Mouse (Mus musculus) G1E-ER4 (cell line): Measurements from ENCODE around the gene Bach2. TPM values are rescaled to one million over a fixed set of nuclear protein-coding genes. Genes with fewer than 3 reads are reported as not detected.

ENCODE experiments used
- GATA1 ChIP-seq: IDR thresholded peaks from one replicate; pipeline ENCODE4 v1.8.0; 2012; ENCODE audit warnings: low read length, inconsistent platforms
- polyA plus RNA-seq: library from polyadenylated mRNA; stranded (reverse); fragments of >175 nt; gene quantifications from 2 replicates; pipeline ENCODE4 v1.2.3, GENCODE M21; 2012

Gene Bach2
- polyA plus RNA-seq, 1 experiment, result not detected

DNA sequence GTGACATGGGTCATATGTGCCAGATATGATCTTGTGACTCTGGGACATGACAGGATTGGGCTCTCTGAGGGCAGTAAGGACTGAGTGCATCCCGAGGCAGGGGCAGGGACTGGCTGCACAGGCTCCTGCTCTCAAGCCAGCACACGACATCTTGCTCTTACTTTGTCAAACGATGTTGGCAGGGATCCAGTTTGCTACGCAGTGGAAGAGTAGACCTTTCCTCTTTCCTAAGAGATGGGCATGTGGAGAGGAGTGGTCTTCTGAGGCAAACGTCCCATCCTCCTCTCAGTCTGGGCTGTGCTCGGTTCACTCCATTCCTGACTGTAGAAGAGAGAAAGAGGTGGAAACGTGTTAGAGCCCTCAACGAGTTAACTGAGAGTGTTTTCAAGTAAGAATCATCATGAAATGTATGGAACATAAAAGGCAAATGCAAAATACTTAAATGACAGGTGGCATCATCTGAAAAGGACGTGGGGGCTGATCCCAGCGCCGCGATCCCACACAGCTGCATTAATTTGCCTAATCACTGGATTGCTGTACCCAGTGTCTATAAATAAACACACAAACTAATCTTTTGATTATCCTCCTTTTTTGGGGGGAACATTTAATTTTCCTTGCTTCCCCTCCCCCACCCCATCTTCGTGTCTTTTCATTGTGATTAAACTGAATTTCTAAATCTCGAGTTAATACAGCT lies 150.7 kb downstream of the Bach2 start:
- TF ChIP-seq GATA1, result no peak

DNA sequence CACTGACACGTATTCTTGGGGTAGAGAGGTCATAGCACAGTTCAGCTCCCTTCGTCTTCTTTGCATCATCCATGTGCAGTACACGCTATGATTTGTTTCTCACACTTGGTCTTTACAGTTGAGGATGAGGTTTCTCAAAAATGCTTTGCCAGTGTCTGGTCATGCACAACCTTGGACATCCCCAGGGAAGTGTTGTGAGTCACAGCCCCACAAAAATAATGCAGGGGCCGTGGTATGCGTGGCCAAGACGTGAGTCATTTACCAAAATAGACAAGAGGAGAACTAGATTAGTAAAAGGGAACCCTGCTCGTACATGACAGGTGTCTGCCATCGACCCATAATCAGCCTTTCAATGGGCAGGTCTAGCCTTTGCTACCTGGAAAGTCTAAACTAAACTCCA lies 152.7 kb downstream of the Bach2 start:
- no peak for TF ChIP-seq GATA1

DNA sequence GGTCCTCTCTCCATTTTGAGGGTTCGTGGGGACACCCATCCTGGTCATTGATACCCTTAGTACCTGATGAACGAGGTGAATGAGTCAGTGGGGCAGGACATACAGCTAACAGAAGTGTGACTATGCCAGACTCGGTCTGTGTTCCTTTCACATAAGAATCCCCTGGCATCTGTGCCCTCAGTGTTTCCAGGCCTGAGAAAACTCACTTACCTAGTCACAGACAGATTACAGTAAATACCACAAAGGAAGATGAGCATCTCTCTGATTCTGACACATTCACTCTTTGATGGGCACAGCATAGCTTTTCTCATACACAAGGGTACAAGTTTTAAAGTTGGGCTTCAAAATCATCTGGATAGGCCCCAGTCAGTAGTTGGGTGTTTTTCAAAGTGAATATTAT lies 154.6 kb downstream of the Bach2 start:
- no peak for TF ChIP-seq GATA1

DNA sequence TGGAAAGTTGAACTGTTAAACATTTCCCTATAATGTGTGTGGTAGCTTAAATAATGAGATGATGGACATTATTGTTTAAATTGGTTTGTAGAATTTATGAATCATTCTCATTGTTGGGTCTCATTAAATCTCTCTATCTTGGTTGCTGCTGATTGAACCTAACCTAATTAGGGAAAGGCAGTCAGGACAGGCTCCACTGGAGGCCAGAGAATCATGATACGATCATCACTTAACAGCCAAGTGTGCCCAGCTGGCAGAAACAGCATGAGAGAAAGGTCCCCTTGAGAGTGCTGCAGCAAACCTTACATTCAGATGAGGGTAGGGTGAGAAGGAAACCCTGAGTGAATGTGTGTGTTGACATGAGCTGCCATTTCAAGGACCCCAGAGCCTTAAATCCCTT lies 155.3 kb downstream of the Bach2 start:
- TF ChIP-seq GATA1, result no peak

DNA sequence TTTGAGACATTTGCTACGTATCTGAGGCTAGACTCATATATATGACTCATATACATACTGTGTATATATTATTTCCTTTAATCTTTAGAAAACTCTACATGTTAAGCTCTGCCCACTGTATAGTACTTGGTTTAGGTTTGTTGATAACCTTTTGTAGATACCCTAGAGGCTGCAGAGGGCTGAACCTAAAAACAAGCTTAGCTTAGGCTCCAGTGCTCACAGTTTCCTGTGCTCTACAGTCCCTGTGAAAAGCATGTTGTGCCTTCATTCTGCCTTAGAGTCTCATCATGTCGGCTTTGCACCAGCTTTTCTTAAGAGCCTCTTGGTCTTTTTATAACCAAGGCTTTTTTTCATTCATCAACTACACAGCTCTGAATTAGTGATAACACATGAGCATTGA lies 156.2 kb downstream of the Bach2 start:
- TF ChIP-seq GATA1, result no peak

DNA sequence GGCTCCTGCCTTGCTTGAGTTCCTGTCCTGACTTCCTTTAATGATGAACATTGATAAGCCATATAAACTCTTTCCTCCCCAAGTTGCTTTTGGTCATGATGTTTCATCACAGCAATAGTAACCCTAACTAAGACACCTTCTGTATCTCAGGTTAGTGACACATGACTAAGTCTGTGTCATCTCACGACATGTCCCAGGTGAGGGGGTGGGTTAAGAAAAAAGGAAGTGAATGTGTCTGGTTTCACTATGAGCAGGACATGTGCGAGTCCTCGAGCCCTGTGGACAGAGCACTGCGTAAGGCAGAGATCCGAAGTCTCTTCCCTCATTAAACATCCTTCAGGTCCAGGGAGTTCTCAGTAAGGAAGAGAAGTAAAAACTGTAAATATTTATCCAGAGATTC lies 162.9 kb downstream of the Bach2 start:
- TF ChIP-seq GATA1, result no peak

DNA sequence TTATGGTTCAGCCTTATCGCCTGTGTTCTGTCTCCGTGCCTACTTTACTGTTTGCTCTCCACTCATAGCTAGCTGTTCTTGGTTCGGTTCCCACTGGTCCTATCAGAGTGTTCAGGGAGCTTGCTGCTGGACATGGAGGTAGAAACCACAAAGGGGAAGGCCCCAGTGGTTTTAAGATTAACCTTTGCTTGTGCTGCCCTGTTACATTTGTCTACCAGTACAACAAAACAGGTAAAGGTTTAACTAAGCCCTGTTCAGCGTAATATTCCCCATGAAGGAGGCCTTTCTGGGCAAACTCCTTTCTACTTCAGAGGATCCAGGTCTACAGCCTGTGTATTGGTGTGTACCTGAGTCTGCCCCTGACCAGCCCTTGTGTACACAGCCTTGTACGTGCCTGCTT lies 164.9 kb downstream of the Bach2 start:
- TF ChIP-seq GATA1, result no peak

DNA sequence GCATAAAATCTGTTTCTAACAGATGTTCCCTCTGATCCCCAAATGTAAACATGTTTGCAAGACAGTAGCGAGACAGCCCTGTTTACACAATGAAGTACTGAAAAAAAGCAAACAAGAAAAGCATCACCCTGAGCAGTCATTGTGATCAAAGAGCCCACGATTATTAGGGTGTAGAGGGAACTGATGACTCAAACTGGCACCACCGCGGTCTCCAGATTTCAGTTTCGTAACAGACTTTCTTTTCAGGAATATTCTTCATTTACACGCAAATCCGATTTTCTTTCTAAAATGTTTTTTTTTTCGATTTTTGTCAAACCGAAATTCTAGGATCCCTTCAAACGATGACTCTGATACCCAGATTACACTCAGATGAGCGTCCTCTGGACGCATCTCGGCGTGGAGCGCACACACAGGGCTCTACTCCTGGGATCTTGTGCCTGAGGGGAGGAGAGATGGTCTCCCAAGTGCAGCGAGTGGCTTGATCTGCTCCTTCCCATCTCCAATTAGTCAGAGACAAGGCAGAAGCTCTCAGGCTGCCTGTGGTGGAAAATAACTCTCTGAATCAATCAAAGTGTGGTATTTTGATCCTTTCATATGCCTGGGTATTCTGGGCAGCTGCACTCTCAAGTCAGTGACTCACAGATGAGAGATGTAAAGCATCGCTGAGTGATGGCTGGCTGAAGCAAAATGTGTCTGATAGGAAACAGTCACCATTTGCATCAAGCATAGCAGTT lies 166.7 kb downstream of the Bach2 start:
- no peak for TF ChIP-seq GATA1

DNA sequence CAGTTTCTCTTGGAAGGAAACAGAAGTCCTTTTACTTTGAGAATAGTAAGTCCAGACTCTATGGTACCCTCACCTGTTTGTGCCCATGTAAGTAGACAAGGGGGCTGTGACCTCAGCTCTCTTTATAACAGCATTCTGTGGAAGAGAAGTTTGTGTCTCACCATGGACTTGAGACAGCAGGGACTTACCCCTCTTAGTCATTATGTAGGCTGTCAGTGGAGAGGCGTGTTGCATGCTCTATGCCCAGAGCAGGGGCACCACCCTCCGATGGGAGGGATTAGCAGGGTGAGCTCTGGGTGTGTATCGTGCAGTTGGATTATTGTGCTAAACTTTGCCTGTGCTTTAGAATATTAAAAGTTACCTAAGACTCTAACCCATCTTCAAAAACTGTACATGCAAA lies 167.4 kb downstream of the Bach2 start:
- no peak for TF ChIP-seq GATA1

DNA sequence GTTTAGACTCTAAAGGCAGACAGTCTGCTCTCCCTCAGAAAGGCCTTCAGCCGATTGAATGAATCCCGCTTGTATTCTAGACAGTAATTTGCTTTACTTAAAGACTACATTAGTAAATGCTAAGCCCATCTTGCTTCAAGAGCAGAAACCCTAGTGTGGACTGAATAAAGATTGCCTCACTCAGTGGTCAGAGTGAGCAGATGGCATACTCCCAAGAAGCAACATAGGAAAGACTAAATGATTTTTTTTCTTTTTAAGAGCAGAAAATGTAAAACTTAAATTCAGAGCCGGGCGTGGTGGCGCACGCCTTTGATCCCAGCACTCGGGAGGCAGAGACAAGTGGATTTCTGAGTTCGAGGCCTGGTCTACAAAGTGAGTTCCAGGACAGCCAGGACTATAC lies 169.9 kb downstream of the Bach2 start:
- no peak for TF ChIP-seq GATA1

DNA sequence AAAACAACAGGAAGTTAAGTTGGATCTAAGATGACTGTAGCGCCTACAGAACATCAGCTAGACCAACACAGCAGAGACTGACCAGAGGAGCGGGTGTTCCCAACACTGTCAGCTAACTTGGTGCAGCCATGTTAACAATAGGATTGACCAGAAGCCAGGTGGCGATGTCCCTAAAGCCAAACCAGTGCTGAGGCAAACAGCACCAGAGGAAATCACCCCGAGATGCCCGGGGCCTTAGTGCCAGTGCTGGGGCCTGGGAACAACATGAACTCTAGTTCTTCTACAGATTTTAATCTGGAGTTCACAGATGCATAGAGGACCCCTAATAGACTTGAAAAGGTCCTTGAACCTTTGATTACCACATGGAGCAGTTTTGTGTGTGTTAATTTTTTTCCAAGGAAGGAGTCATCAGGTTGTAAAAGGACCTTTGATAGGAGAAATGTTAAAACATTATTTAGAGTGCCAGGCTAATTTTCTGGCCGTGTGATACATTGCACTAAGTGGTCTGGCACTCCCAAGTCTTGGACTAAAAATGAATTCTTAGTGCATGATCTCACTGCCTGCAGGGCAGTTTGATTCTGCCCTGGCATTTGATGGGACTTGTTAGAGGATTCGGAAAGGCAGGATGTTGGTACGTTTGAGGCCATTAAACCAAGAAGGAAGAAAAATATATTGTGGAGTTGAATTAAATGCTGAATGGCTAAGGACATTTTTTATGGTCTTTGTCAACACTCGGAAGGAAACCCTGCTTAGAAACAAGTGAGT lies 170.7 kb downstream of the Bach2 start:
- no peak for TF ChIP-seq GATA1

DNA sequence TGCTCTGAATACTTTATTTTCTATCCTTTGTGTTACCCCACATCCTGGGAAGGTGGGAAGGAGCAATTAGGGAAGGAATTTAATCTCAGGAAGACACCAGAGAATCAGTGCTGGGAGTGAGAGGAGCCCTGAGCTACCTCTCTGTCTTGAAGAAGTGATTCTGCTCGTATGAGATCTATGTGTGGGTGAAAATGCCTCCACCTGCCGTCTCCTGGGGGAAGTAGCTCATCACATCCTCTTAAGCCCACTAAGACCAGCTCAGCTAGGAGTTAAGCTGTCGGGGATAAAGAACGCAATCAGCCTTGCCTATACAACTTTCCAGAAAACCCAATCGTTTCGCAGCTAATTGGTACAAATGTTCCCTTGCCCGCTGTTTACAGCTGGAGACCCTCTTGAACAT lies 174.5 kb downstream of the Bach2 start:
- TF ChIP-seq GATA1, result no peak

DNA sequence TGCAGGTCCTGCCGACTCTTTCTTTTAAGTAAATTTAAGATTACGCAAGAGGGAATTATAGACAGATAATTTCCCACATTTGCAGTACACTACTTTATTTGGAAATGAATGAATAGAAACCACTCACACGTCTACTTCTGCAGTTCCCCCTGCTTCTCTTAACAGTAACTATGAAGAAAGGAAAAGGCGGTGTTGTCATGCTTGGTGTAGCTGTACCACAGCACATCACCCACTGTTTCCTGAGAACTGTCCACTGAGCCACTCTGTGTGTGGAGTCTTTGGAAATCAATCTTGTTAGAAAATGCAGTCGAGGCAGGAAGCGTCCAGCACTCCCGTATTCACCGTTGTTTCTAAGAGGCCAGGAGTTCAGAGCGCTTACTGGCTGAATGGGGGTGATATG lies 174.9 kb downstream of the Bach2 start:
- no peak for TF ChIP-seq GATA1

DNA sequence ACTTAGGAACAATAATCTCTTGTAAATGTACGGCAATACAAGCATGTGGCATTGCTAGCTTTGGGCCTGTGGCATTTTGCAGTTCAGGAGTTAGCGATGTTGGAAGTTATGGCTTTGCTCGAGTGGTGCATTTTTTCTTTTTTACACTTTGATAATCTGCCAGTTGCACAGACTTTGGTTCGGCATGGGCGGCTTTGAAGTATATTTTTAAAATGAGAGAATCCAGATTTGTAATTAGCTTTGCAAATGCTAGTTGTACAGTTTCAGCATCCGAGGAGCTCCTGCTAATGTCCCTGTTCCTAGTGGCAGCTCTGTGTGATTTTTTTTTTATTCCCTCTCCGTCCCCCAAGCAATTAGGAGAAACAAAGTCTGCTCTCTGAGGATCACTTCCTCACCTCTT lies 176.4 kb downstream of the Bach2 start:
- TF ChIP-seq GATA1, result no peak

DNA sequence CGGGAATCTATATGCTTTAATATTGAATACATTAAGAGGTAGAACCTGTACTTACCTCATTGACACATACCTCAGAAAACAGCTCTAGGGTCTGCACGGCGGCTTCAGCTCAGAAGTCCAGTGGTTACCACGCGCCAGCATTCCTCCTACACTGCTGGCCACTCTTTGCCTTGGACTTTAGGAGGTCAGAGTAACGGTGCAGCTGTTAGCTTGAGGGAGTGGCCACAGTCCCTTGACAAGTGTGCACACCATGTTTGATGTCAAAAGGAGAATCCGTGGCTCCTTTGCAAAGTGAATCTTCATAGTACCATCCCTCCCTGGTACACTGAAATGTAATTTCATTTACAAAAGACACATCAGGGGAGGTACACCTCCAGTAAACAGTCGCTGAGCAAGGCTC lies 179.3 kb downstream of the Bach2 start:
- no peak for TF ChIP-seq GATA1

DNA sequence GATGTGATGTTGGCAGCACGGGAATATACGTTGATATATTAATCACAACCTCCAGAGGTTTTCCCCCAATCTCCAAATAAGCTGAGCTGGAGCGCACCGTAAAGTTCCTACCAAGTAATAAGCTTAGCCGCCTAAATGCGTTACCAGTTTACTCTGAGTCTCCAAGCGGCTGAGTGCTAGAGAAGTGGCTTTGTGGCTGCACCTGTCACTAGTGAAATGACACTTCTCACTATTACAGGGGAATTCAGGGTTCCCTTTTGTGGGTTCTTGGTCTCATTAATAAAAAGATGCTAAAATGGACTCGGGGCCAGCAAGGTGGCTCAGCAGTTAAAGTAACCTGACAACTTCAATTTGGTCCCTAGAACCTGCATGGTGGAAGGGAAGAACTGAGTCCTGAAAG lies 183.0 kb downstream of the Bach2 start:
- no peak for TF ChIP-seq GATA1

DNA sequence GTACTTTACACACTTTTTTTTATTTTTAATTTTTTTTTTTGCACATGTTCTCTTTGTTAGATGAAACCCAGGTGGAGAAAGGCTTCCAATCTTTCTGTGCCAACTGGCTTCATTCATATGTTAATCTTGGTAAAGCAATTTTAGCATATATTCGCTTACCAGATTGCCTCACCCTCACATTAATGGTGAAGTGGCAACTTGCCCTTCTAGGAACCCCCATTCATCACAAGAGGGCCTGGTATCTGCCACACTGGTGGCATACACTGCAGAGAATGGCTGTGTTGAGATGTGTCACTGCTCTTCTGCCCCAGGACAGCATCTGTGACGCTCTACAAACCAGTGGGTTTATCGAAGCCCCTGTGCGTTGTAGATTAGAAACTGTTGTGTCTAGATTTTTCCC lies 183.8 kb downstream of the Bach2 start:
- TF ChIP-seq GATA1, result no peak
